Mouse (Mus musculus): ENCODE results near the gene Hmgn3. TPM values are rescaled to one million over a fixed set of nuclear protein-coding genes. Genes with fewer than 3 reads are reported as not detected.
"Not testable (repeated sequence)": the region's sequence is repeated elsewhere in the genome, so short reads cannot be mapped to it uniquely, and the experiment has no call there.

Hmgn3 gene
- total RNA-seq (2021) = 100 to 1,000 TPM; 108 to 116 TPM
- long read RNA-seq, experiment 1, transcript Hmgn3-203 (5 exons, 1,391 nt) = major isoform, 40 of 106 reads
- long read RNA-seq, experiment 1, transcript Hmgn3-201 (6 exons, 862 nt) = minor isoform, 35 of 106 reads
- long read RNA-seq, experiment 1, transcript Hmgn3-202 (6 exons, 983 nt) = minor isoform, 14 of 106 reads
- long read RNA-seq, experiment 1, partial matches to known transcripts = 7 of 106 reads
- long read RNA-seq, experiment 1, other reads (novel, unspliced or antisense) = 10 of 106 reads
- long read RNA-seq, experiment 2, transcript Hmgn3-202 (6 exons, 983 nt) = minor isoform, 27 of 205 reads
- long read RNA-seq, experiment 2, transcript Hmgn3-203 (5 exons, 1,391 nt) = minor isoform, 45 of 205 reads
- long read RNA-seq, experiment 2, transcript Hmgn3-201 (6 exons, 862 nt) = major isoform, 95 of 205 reads
- long read RNA-seq, experiment 2, partial matches to known transcripts = 24 of 205 reads
- long read RNA-seq, experiment 2, other reads (novel, unspliced or antisense) = 10 of 205 reads

- DNase-seq (ENCODE audit: low spot score in 2 of 2) = peak; percentile 92 to 96
Measured at GRCm38 (mm10) chr9:83146446-83147188, at the start of gene Hmgn3. TSS of gene Hmgn3 (minus strand) at chr9:83146685.

- DNase-seq (ENCODE audit: low spot score in 2 of 2) = no peak
Measured at GRCm38 (mm10) chr9:83195765-83196164, 49.3 kb upstream of the Hmgn3 start.

- no peak for DNase-seq (ENCODE audit: low spot score in 2 of 2)
Measured at GRCm38 (mm10) chr9:83195007-83195406, 48.5 kb upstream of the Hmgn3 start.

GRCm38 (mm10) chr9:83187752-83188151, 41.3 kb upstream of the Hmgn3 start:
- DNase-seq (ENCODE audit: low spot score in 2 of 2) = no peak

- peak; percentile 79 to 87 for DNase-seq (ENCODE audit: low spot score in 2 of 2)
Measured at GRCm38 (mm10) chr9:83145591-83146445, 667 bp downstream of the Hmgn3 start.

GRCm38 (mm10) chr9:83129831-83130230, 16.7 kb downstream of the Hmgn3 start:
- DNase-seq (ENCODE audit: low spot score in 2 of 2) = no peak

GRCm38 (mm10) chr9:83127840-83128239, 18.6 kb downstream of the Hmgn3 start:
- DNase-seq (ENCODE audit: low spot score in 2 of 2) = no peak

GRCm38 (mm10) chr9:83126482-83126881, 20.0 kb downstream of the Hmgn3 start:
- DNase-seq (ENCODE audit: low spot score in 2 of 2) = not testable (repeated sequence)

GRCm38 (mm10) chr9:83119211-83119610, 27.3 kb downstream of the Hmgn3 start:
- no peak for DNase-seq (ENCODE audit: low spot score in 2 of 2)

GRCm38 (mm10) chr9:83117486-83117885, 29.0 kb downstream of the Hmgn3 start:
- DNase-seq (ENCODE audit: low spot score in 2 of 2) = no peak

- DNase-seq (ENCODE audit: low spot score in 2 of 2) = no peak
Measured at GRCm38 (mm10) chr9:83116774-83117474, 29.6 kb downstream of the Hmgn3 start.

GRCm38 (mm10) chr9:83115676-83116075, 30.8 kb downstream of the Hmgn3 start:
- DNase-seq (ENCODE audit: low spot score in 2 of 2) = no peak

- DNase-seq (ENCODE audit: low spot score in 2 of 2) = no peak
Measured at GRCm38 (mm10) chr9:83113800-83114217, 32.7 kb downstream of the Hmgn3 start.

GRCm38 (mm10) chr9:83112305-83112768, 34.1 kb downstream of the Hmgn3 start:
- DNase-seq (ENCODE audit: low spot score in 2 of 2) = no peak

GRCm38 (mm10) chr9:83111789-83112188, 34.7 kb downstream of the Hmgn3 start:
- DNase-seq (ENCODE audit: low spot score in 2 of 2) = no peak

GRCm38 (mm10) chr9:83111117-83111686, 35.3 kb downstream of the Hmgn3 start:
- DNase-seq (ENCODE audit: low spot score in 2 of 2) = no peak

- no peak for DNase-seq (ENCODE audit: low spot score in 2 of 2)
Measured at GRCm38 (mm10) chr9:83110406-83111116, 35.9 kb downstream of the Hmgn3 start.

- no peak for DNase-seq (ENCODE audit: low spot score in 2 of 2)
Measured at GRCm38 (mm10) chr9:83109705-83110104, 36.8 kb downstream of the Hmgn3 start.

GRCm38 (mm10) chr9:83108821-83109220, 37.7 kb downstream of the Hmgn3 start:
- no peak for DNase-seq (ENCODE audit: low spot score in 2 of 2)

Measured in layer of hippocampus, postnatal 14 days (tissue).